Mouse (Mus musculus) E14TG2a.4 (cell line): ENCODE measurements around the gene Lama2.

Source experiments
- CTCF ChIP-seq: conservative IDR thresholded peaks from 2 replicates; pipeline ENCODE4 v1.5.1; 2014; ENCODE audit warnings: low read length
- NANOG ChIP-seq: IDR thresholded peaks from 2 replicates; pipeline ENCODE4 v1.6.1; 2014; ENCODE audit warnings: borderline replicate concordance, low read length, mixed read lengths

DNA sequence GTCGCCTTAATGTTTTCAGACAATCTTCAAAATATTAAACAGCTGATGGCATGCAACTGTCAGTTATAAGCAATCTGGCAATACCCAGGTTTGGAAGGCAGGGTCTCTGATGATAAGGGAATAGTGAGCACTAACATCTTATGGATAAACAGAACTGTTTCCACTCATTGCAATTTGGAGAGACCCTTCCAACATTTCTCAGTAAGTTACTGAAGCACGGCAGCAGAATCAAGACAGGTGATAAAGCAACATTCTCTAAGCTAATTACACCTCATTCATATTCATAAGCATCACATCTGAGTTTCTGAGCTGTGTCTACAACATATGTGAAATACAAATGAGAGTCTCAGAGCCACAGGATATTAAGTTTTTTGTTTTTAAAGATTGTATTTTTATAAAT lies 542.4 kb downstream of the Lama2 start:
- TF ChIP-seq CTCF: no peak
- TF ChIP-seq NANOG: no peak
